Mouse (Mus musculus): ENCODE results near the gene Mrpl2.

Gene Mrpl2

DNA sequence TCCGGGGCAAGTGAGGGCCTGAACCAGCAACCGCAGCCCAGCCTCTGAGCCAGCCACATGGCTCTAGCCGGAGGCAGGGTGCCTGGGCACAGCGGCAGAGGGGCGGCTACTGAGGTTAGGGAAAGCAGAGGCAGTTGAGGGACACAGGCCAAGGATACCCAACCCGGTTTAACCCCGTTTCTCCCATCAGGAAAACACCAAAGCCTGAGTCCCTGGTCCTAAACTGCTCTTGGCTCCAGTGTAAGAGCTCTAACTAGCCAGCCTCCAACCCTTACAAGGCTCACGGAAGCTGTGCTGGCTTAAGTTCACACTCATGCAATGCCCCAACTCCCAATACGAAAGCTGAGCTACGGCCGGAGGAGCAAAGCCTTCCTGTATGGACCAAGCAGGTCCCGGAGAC, 21.4 kb upstream of the Mrpl2 start:
- DNase-seq (ENCODE audit: low read depth in 2 of 2, low spot score in 2 of 2): no peak

DNA sequence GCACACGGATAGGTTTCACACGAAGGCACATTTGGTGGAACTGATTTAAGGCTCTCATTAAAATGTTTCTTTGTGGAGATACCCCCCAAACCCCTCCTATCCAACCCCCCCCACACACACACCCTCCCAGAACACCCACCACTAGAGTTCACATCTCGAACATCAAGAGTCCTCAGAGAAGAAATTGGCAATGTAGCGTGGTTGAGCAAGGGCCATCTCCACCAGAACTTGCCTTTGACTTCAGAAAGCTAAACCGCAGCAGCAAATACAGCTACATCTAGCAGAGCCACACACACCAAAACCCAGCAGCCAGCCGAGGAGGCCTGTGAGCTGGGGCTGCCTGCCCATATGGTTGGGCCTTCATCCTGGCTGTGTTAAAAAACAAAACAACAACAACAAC, 18.6 kb upstream of the Mrpl2 start:
- no peak for DNase-seq (ENCODE audit: low read depth in 2 of 2, low spot score in 2 of 2)

DNA sequence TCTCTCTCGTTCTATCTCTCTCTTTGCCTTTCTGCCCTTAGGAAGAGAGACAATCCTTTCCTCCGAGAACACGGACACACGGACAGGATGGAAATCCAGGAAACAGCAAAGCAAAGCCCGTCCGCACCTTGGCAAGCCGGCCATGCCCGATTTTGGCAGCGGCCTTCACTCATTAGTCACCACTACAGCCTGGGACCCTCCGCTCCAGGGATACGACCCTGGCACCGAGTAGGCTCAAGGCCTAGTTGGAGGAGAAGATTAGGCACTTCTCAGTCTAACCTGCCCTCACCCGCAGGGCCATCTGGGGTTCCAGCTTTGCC, 17.6 kb upstream of the Mrpl2 start:
- DNase-seq (ENCODE audit: low read depth in 2 of 2, low spot score in 2 of 2): no peak

DNA sequence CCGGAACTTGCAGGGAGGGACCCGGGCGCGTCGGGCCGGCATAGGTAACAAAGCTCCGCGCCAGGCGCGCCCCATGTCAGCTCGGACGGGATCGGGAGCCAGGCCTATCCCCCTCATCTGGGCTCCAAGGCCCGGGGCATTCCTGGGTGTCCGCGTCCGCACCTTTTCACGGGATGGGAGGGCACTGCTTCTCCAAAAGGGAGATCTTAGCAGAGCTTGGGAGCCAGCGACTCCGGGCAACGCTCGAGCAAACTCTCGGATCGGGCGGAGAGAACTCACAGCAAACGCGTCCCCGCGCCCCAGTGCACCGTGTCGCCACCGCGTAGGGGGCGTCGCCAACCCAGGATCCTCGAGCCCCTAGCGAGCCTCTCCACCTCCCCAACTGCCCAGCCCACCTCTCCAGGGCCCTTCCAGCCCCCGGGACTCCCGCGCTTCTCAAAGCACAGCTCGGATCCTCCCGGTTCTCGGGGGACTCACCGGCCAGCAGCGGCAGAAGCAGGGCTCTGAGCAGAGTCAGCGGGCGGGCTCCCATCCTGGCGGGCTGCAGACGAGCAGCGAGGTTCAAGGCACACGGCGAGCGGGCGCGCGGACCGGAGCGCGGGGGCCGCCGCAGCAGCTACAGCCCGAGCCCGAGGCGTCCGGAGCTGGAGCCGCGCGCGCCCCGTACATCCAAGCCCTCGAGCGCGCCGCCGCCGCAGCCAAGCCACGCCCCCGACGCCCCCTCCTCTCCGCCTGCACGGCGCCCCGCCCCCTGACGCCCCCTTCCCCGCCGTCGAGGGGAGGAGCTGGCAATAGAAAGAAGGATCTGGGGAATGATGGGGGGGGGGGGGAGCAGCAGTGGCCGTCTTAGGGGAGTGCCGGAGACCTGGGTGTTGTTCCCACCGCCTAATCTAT, 17.0 kb upstream of the Mrpl2 start, which contains the start of gene Ptk7:
Ptk7 (minus strand) TSS at position 714 of the 894 bp plus-strand sequence.
- no peak for DNase-seq (ENCODE audit: low read depth in 2 of 2, low spot score in 2 of 2)

DNA sequence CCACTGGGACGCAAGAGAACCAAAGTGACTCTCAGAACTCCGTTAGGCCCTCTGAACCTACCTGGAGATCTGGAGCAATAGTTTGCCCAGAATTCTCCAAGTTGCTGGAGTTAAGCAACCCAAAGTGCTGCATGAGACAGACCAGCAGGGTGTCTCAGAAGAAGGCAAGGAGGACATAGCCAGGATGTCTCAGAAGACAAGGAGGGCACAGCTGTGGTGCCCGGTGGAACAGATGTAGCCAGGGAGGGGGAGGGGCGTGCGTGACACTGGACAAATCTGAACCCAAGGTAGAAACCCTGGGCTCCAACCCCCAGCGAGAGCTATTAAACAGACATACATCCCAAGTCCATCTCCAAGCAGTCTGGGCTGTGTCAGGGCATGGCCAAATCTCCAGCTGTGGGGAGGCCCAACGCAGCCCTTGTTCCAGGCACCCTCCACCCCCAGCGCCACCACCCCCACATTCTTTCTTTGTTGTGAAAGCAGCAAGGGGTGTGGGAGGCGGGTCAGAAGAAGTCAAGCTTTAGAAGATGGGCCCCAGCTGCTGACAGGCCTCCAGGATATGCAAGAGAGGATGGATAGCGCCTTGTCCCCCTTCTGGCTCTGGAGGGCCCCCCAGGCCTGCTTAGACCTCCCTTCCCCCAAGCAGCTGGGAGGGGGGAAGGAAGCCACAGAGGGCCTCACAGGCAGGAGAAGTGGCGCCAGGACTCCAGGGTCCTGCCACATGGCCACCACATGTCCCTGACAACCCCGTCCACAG, 16.2 kb upstream of the Mrpl2 start:
- no peak for DNase-seq (ENCODE audit: low read depth in 2 of 2, low spot score in 2 of 2)

DNA sequence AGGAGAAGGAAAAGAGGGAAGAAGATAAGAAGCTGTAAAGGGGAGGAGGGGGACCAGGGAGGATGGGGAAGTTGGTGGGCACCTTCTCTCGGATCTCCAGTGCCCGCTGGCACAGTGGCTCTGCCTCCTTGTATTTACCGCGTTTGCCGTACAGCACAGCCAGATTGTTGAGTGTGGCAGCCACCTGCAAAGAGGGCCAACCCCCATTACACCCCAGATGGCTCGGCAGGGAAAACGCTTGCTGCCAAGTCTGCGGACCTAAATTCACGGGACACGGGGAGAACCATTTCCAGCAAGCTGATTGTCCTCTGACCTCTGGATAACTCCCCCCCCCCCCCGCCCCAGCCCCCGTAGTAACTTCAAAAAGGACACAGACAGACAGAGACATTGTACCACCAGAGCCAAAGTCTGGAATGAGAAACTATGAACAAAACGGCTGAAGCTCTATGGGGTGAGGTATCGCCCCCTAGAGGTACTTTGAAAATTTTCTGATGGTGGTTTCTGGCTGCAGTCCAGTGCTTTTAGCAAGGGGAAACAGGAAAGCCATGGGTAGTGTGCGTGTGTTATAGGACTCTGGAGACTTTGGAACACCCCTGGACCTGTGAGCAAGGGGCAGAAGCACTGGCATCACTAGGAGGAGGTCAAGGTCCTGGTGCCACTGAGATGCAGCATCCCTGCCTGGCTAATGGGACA, 9.1 kb upstream of the Mrpl2 start:
- peak; percentile 37 to 45 for DNase-seq (ENCODE audit: low read depth in 2 of 2, low spot score in 2 of 2)

DNA sequence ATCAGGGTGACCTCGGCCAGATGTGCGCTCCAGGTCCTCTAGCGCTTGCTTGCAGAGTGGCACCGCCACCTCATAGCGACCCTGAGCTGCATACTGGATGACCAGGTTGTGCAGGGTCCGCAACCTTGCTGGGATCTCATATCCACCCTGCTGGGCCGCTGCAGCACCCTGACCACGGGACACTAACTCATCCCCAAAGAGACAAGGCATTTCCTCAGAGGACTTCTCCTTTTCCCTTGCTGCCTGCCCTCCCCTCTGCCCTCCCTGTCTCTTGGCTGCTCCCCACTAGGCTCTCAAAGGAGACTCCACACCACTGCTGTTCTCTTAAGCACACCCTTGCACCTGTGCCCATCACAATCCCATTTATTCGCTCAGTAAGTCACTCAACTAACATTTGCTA, 6.1 kb upstream of the Mrpl2 start:
- no peak for DNase-seq (ENCODE audit: low read depth in 2 of 2, low spot score in 2 of 2)

DNA sequence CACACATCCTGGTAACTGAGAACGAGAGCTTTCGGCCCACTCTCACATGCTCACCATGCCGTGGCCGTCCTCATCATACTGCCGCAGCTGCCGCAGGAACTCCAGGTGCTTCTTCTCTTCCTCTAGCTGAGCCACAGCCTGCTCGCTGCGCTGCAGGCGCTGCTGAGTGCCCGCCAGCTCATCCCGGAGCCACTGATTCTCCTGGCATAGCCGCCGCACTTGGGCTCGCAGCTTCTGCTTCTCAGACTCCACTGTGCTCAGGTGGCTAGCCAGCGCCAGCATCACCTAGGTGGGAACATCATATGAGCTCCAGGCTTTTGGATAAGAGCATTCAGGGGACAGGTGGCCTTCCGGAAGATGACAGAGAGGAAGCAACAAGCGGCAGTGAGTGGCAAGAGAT, 4.0 kb upstream of the Mrpl2 start:
- DNase-seq (ENCODE audit: low read depth in 2 of 2, low spot score in 2 of 2): no peak

DNA sequence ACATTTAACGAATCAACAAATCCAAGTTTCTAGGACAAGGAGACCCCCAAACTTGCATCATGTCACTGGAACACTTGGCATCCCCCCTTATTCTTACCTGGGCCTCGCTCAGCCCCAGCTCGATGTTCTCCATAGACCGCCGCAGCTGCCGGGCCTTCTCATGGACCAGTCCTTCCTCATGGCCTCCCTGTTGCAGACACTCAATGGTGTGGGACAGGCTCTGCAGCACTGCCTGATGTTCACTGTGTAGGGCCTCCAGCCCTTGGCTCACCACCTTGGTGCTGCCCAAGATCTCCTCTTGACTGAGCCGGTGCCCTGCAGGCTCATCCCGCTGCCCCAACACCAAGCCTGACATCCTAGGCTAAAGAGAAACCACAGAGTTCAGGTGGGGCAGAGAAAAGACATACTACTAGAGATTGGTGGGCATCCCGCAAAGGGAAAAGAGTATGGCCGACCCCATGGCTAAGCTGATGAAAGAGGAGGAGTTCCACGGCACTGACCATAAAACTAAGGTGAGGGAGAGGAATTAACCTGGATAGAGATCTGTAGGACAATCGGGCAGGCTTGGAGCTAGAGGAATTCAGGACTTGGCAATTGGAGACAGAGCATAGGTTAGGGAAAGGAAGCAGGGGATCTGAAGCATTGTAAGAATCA, 1.8 kb upstream of the Mrpl2 start:
- no peak for DNase-seq (ENCODE audit: low read depth in 2 of 2, low spot score in 2 of 2)

DNA sequence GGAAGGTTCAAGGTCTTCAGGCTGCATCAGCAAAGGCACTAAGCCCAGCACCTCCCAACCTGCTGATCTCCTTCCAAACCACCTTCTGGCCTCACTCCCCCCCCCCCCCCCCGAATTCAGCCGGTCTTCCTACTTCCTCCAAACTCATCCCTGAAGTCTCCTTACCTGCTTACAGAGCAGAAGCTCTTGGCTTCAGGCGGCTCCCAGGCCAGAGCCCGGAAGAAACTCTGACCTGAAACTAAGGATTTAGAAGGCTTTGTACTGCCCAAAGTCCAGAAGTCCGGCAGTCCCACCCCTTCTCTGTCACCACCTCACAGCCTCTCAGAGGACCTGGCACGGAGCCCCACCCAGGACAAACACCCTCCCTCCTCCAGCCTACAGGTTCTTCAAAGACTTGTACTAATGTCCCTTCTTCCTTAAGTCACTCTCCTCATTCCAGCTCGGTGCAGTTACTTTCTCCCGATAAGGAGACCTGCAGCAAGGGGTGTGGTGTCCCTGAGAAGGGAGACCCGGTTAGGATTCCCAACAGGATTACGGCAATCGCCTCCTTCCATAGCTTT, 1.0 kb upstream of the Mrpl2 start:
- DNase-seq (ENCODE audit: low read depth in 2 of 2, low spot score in 2 of 2): no peak

DNA sequence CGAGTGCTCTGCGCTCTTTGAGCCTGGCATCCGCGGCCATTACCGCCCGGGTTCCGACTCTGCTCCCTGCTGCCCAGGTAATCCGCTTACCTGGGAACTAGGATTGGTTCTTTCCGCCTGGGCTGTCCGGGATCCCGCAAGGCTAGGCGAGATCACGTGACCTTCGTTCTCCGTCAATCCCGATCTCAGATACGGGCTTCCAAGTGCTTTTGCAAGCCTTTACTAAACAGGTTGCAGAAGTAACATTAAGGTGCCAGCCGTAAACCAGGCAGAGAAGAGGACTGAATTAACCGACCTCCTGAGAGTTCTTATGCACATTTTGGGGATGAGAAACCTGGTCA, 263 bp downstream of the Mrpl2 start:
- DNase-seq (ENCODE audit: low read depth in 2 of 2, low spot score in 2 of 2): no peak

DNA sequence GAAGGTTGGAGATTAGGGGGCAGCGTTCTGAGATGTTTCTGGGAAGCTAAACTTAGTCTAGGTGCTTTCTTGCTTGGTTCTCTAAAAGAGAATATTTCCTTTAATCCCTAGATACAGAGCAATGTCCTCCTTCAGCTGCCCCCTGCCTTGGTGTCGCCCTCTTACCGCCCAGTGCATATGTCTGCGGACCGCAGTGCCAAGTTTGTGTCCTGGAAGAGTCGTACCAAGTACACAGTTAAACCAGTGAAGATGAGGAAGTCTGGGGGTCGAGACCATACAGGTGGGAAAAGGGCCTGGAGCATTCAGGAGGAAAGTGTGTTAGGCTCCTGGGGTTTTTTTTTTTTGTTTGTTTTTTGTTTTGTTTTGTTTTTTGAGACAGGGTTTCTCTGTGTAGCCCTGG, 1.2 kb downstream of the Mrpl2 start:
- DNase-seq (ENCODE audit: low read depth in 2 of 2, low spot score in 2 of 2): no peak

DNA sequence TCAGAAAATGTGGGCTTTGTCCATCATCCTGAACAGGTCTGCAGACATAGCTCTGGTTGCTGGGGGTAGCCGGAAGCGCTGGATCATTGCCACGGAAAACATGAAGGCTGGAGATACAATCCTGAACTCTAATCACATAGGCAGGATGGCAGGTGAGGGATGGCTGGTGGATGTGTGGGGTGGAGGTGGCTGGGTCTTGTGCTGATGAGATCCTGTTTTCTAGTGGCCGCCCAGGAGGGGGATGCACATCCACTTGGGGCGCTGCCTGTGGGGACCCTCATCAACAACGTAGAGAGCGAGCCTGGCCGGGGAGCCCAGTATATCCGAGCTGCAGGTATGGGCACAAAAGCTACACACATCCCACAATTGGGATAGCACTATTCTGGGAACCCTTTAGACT, 2.4 kb downstream of the Mrpl2 start:
- DNase-seq (ENCODE audit: low read depth in 2 of 2, low spot score in 2 of 2): no peak

DNA sequence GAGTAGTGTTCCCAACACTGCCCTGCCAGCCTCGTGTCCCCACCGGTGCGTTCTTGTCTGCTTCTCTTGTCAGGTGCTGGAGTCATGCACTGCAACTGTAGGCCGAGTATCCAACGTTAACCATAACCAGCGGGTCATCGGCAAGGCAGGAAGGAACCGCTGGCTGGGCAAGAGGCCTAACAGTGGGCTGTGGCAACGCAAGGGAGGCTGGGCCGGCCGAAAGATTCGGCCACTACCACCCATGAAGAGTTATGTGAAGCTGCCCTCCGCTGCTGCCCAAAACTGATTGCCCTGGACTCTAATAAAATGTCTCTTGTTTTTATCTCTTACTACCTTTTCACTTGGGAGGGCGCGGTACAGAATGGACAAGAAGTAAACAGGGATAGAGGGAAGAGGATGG, 3.8 kb downstream of the Mrpl2 start:
- no peak for DNase-seq (ENCODE audit: low read depth in 2 of 2, low spot score in 2 of 2)

DNA sequence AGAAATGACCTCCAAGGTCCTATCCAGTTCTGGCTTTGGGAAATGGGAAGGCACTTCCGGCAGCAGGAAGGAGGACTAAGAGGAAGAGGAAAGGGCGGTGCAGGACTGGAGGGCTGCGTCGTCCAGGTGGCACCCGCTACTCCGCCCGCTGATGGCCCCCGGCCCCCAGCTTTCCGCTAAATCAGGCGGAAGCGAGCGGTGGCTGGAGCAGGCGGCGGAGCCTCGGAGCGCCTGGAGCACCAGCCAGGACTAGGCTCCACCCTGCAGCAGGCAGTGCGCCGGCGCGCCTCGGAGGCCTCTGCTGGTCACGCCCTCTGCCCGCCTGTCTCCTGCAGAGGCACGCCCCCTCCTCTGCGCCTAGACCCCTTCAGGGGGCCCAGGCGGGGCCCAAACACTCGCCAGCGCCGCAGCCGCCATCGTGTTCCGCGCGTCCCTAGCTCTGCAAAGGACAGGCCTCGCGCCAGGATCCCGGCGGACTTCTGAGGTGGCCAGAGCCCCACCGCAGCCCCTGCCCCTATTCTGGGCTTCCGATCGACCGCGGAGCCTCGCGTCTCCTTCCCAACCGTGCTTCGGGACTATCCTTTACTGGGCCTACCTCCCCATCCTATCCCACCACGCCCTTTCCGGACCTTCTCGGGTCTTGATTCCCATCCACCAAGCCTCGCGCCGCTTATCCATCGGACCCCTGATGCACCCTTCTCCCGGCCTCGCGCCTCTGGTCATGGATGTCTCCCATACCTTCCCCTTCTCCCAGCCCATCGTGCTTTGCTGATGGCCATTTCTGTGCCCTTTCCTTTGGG, 4.4 kb downstream of the Mrpl2 start, which contains the start of gene Cul7:
Cul7 (plus strand) TSS at position 106 of the 800 bp plus-strand sequence.
- peak; percentile 71 for DNase-seq (ENCODE audit: low read depth in 2 of 2, low spot score in 2 of 2)

DNA sequence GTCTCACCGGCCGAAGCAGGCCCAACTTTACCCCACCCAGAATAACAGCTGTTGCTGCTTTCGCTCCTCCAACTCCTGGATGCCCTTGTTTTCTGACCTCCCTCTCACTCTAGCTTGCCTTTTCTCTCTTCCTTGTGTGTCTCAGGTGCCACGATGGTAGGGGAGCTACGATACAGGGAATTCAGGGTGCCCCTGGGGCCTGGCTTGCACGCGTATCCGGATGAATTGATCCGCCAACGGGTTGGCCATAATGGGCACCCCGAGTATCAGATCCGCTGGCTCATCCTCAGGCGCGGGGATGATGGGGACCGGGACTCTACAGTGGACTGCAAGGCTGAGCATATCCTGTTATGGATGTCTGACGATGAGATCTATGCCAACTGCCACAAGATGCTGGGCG, 5.3 kb downstream of the Mrpl2 start:
- no peak for DNase-seq (ENCODE audit: low read depth in 2 of 2, low spot score in 2 of 2)

DNA sequence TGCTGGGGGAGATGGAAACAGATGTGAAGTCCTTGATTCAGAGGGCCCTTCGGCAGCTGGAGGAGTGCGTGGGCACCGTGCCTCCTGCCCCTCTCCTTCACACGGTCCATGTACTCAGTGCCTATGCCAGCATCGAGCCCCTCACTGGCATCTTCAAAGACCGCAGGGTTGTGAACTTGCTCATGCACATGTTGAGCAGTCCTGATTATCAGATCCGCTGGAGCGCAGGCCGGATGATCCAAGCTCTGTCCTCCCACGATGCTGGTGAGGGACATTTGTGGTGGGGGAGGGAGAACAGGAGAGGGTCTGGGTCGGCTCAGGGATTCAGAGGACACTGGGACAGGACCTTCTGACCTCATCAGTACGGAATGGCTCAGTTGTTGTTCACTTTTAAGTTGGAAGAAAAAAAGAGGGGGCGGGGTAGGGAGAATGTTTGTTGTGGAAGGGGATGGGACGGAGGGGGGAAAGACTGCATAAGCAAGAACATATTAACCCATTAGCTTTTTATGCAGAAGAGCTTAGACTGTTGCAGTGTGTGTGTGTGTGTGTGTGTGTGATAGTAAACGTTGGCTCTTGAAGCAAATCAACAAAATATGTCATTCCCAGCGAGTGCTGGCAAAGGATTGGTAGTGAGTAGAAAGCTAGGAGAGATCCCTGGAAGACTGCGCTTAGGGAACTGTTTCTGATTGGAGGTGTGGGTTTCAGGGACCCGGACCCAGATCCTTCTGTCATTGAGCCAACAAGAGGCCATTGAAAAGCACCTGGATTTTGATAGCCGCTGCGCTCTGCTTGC, 5.9 kb downstream of the Mrpl2 start:
- DNase-seq (ENCODE audit: low read depth in 2 of 2, low spot score in 2 of 2): no peak

DNA sequence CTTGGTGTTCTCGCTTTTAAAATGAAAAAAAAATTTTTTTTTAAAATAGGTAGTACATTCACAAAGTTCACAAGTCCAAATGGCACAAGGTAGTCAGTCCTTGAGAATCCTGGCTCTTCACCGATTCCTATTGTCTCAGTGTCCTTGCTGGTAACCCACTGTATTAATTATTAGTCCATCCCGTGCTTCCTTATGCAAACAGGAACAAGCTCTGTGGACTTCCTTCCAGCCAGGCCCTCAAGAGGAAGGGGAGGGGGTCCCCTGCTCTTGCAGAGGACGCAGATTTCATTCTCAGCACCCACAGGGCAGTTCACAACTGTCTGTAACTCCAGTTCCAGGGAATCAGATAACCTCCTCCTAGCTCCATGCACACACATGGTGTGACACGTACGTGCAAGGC, 10.0 kb downstream of the Mrpl2 start:
- no peak for DNase-seq (ENCODE audit: low read depth in 2 of 2, low spot score in 2 of 2)

DNA sequence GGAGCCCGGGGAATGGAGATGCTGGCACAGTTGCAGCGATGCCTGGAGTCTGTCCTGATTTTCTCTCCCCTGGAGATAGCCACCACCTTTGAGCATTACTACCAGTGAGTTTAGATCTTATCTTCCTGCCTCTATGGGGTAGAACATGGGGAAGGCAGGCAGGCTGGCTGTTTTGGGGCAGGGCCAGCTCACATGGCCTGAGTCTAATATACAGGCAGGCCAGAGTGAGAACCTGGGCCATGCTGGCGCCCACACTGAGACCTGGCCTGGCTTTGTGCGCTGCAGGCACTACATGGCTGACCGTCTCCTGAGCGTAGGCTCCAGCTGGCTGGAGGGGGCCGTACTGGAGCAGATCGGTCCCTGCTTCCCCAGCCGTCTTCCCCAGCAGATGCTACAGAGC, 15.3 kb downstream of the Mrpl2 start:
- no peak for DNase-seq (ENCODE audit: low read depth in 2 of 2, low spot score in 2 of 2)

DNA sequence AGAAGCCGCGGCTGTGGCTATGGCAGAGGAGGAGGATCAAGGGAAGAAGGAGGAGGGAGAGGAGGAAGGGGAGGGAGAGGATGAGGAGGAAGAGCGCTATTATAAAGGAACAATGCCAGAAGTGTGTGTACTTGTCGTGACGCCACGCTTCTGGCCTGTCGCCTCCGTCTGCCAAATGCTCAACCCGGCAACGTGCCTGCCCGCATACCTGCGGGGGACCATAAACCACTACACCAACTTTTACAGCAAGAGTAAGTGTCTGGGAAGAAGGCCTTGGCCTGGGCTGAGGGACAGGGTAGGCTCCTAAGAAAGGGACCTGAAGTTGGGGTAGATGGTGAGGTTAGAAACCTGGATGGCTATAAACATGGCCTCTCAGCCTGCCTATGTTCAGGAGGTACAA, 16.0 kb downstream of the Mrpl2 start:
- no peak for DNase-seq (ENCODE audit: low read depth in 2 of 2, low spot score in 2 of 2)
